Mouse (Mus musculus) midbrain, embryonic 11.5 days (tissue): Measurements from ENCODE around the gene Arsg. TPM values are rescaled to one million over a fixed set of nuclear protein-coding genes. Genes with fewer than 3 reads are reported as not detected.
A peak's percentile ranks its signal among the peaks of the same experiment; 100 is the strongest.
"Not testable (repeated sequence)": the region's sequence is repeated elsewhere in the genome, so short reads cannot be mapped to it uniquely, and the experiment has no call there.

Experiments
- ATAC-seq: fragments of 200-750 bp; cut with Nextera tagmentation; 2 replicates; pipeline ENCODE4 v1.8.0; 2017; ENCODE audit warnings: moderate TSS enrichment, moderate library complexity; ENCODE audit not compliant: low FRiP score
- DNase-seq: peaks from one replicate; pipeline ENCODE4 v3.0.0; 2015; ENCODE audit warnings: low spot score; ENCODE audit errors: missing footprints
- H3K27ac ChIP-seq: fragments of 300-500 bp; sonication (generic); 2 replicates; pipeline ENCODE4 v1.5.1; 2014; ENCODE audit warnings: low read depth, low read length
- H3K27me3 ChIP-seq: fragments of 300-500 bp; sonication (generic); 2 replicates; pipeline ENCODE4 v1.6.1; 2014; ENCODE audit warnings: mild to moderate bottlenecking, low read length, moderate library complexity, mixed read lengths; ENCODE audit not compliant: control insufficient read depth, insufficient read depth
- H3K36me3 ChIP-seq: fragments of 300-500 bp; sonication (generic); 2 replicates; pipeline ENCODE4 v1.6.1; 2014; ENCODE audit warnings: mild to moderate bottlenecking, low read length, moderate library complexity, mixed read lengths; ENCODE audit not compliant: control insufficient read depth, insufficient read depth
- H3K4me1 ChIP-seq: fragments of 300-500 bp; sonication (generic); 2 replicates; pipeline ENCODE4 v1.6.1; 2014; ENCODE audit warnings: low read length; ENCODE audit not compliant: control insufficient read depth, insufficient read depth
- H3K4me2 ChIP-seq: fragments of 300-500 bp; sonication (generic); 2 replicates; pipeline ENCODE4 v1.6.1; 2014; ENCODE audit warnings: mild to moderate bottlenecking, moderate library complexity
- H3K4me3 ChIP-seq: fragments of 300-500 bp; sonication (generic); 2 replicates; pipeline ENCODE4 v1.5.1; 2014; ENCODE audit warnings: low read depth, low read length
- H3K9ac ChIP-seq: fragments of 300-500 bp; sonication (generic); 2 replicates; pipeline ENCODE4 v1.6.1; 2014; ENCODE audit warnings: low read length
- H3K9me3 ChIP-seq: fragments of 300-500 bp; sonication (generic); 2 replicates; pipeline ENCODE4 v1.6.1; 2016; ENCODE audit warnings: low read length; ENCODE audit not compliant: control insufficient read depth
- WGBS: fragments of 180-500 bp; shearing (Covaris S2); extraction: QIAGEN DNeasy Blood & Tissue Kit; methylation state at CpG from one replicate; pipeline ENCODE4 v1.1.7; 2014; 5-methylcytosine and 5-hydroxymethylcytosine counted together
- polyA plus RNA-seq: library from polyadenylated mRNA; unstranded; fragments of >200 nt; fragmentation: Nextera tagmentation; extraction: Ambion mirVana; gene quantifications from 2 replicates; pipeline ENCODE4 v1.2.1, GENCODE M21; 2014

Arsg gene
- polyA plus RNA-seq, 1 experiment from 2014 or later: 2.9 TPM

- peak; percentile 97 for ATAC-seq
- Histone ChIP-seq H3K9ac (peak within 1 kb of the TSS; percentile 64), H3K4me1 (peaks cover 12% of the 10 kb centered on the region), H3K4me2 (peak within 1 kb of the TSS; percentile 85), H3K36me3 (no peaks in the 10 kb centered on the region), H3K27me3 (no peaks in the 10 kb centered on the region), H3K27ac (no peak within 1 kb of the TSS), H3K9me3 (no peaks in the 10 kb centered on the region), H3K4me3 (peak within 1 kb of the TSS; percentile 65)
- under 1% methylated on average over 56 of the region's 58 CpGs for WGBS
- peak; percentile 100 for DNase-seq
These were observed 138.4 kb downstream of the Arsg start, which contains the start of gene Wipi1 for GRCm38 (mm10) chr11:109611303-109612149. Gene Wipi1 (minus strand): TSS chr11:109611967.

GRCm38 (mm10) chr11:109612871-109613529, 139.8 kb downstream of the Arsg start:
- WGBS: 65% methylated on average over 7 of the region's 7 CpGs
- H3K27ac ChIP-seq: no peak overlapping the region
- H3K9me3 ChIP-seq: no peaks in the 10 kb centered on the region
- no peaks in the 10 kb centered on the region for H3K36me3 ChIP-seq
- H3K4me3 ChIP-seq: no peak overlapping the region
- no peak for DNase-seq
- no peak overlapping the region for H3K9ac ChIP-seq
- no peaks in the 10 kb centered on the region for H3K27me3 ChIP-seq
- no peak for ATAC-seq
- H3K4me2 ChIP-seq: no peak overlapping the region
- H3K4me1 ChIP-seq: peaks cover 12% of the 10 kb centered on the region

- 62% methylated on average over 9 of the region's 9 CpGs for WGBS
- Histone ChIP-seq H3K4me2 (no peak overlapping the region), H3K27ac (no peak overlapping the region), H3K4me1 (peaks cover 8% of the 10 kb centered on the region), H3K4me3 (no peak overlapping the region), H3K27me3 (no peaks in the 10 kb centered on the region), H3K9me3 (no peaks in the 10 kb centered on the region), H3K36me3 (no peaks in the 10 kb centered on the region), H3K9ac (no peak overlapping the region)
- ATAC-seq: no peak
- DNase-seq: no peak
These were observed 142.1 kb downstream of the Arsg start for GRCm38 (mm10) chr11:109615286-109615685.

GRCm38 (mm10) chr11:109616352-109616751, 143.2 kb downstream of the Arsg start:
- Histone ChIP-seq H3K27me3 (no peaks in the 10 kb centered on the region), H3K4me1 (0 out of 2 replicates have a peak, but pooled peaks cover 2% of the 10 kb centered on the region), H3K4me2 (no peak overlapping the region), H3K27ac (no peak overlapping the region), H3K36me3 (no peaks in the 10 kb centered on the region), H3K9ac (no peak overlapping the region), H3K4me3 (no peak overlapping the region), H3K9me3 (no peaks in the 10 kb centered on the region)
- DNase-seq: no peak
- 85% methylated on average over 4 of the region's 4 CpGs for WGBS
- ATAC-seq: no peak

- Histone ChIP-seq H3K36me3 (no peaks in the 10 kb centered on the region), H3K9ac (no peak overlapping the region), H3K4me2 (no peak overlapping the region), H3K27ac (no peak overlapping the region), H3K9me3 (no peaks in the 10 kb centered on the region), H3K27me3 (no peaks in the 10 kb centered on the region), H3K4me3 (no peak overlapping the region), H3K4me1 (0 out of 2 replicates have a peak, but pooled peaks cover 2% of the 10 kb centered on the region)
- WGBS: 81% methylated on average over 4 of the region's 4 CpGs
- no peak for ATAC-seq
- DNase-seq: no peak
These were observed 143.6 kb downstream of the Arsg start for GRCm38 (mm10) chr11:109616766-109617165.

- H3K27me3 ChIP-seq, H3K9me3 ChIP-seq, H3K4me1 ChIP-seq, ATAC-seq, H3K27ac ChIP-seq, H3K36me3 ChIP-seq, H3K9ac ChIP-seq, H3K4me2 ChIP-seq, H3K4me3 ChIP-seq: not testable (repeated sequence)
- DNase-seq: peak; percentile 90
- WGBS: 36% methylated on average over 8 of the region's 8 CpGs
These were observed 145.9 kb downstream of the Arsg start for GRCm38 (mm10) chr11:109619055-109619454.

GRCm38 (mm10) chr11:109620356-109620755, 147.2 kb downstream of the Arsg start:
- no peaks in the 10 kb centered on the region for H3K9me3 ChIP-seq
- no peak overlapping the region for H3K27ac ChIP-seq
- ATAC-seq (no peak), DNase-seq (no peak)
- no peaks in the 10 kb centered on the region for H3K27me3 ChIP-seq
- WGBS: 82% methylated on average over 6 of the region's 6 CpGs
- H3K4me3 ChIP-seq: no peak overlapping the region
- H3K4me1 ChIP-seq: no peaks in the 10 kb centered on the region
- H3K4me2 ChIP-seq: no peak overlapping the region
- H3K9ac ChIP-seq: no peak overlapping the region
- no peaks in the 10 kb centered on the region for H3K36me3 ChIP-seq

GRCm38 (mm10) chr11:109621183-109621582, 148.0 kb downstream of the Arsg start:
- DNase-seq (peak; percentile 93), ATAC-seq (no peak)
- H3K27me3 ChIP-seq: no peaks in the 10 kb centered on the region
- H3K4me1 ChIP-seq: no peaks in the 10 kb centered on the region
- no peaks in the 10 kb centered on the region for H3K9me3 ChIP-seq
- H3K4me2 ChIP-seq: no peak overlapping the region
- H3K9ac ChIP-seq: no peak overlapping the region
- H3K27ac ChIP-seq: no peak overlapping the region
- no peak overlapping the region for H3K4me3 ChIP-seq
- H3K36me3 ChIP-seq: no peaks in the 10 kb centered on the region
- WGBS: 13% methylated on average over 2 of the region's 2 CpGs

GRCm38 (mm10) chr11:109622518-109623037, 149.4 kb downstream of the Arsg start:
- DNase-seq (no peak), ATAC-seq (no peak)
- H3K4me1 ChIP-seq: no peaks in the 10 kb centered on the region
- no peaks in the 10 kb centered on the region for H3K27me3 ChIP-seq
- 54% methylated on average over 15 of the region's 15 CpGs for WGBS
- H3K4me3 ChIP-seq: no peak overlapping the region
- H3K9ac ChIP-seq: no peak overlapping the region
- no peaks in the 10 kb centered on the region for H3K36me3 ChIP-seq
- no peak overlapping the region for H3K27ac ChIP-seq
- H3K9me3 ChIP-seq: no peaks in the 10 kb centered on the region
- H3K4me2 ChIP-seq: no peak overlapping the region
